Mouse (Mus musculus) ES-Bruce4 (cell line): ENCODE results near the gene Paics. TPM values are rescaled to one million over a fixed set of nuclear protein-coding genes. Genes with fewer than 3 reads are reported as not detected.

Source experiments
- H3K27ac ChIP-seq: 2 replicates; pipeline ENCODE4 v1.5.1; 2012; ENCODE audit warnings: low read length, inconsistent platforms; ENCODE audit not compliant: insufficient read depth
- H3K27me3 ChIP-seq: 2 replicates; pipeline ENCODE4 v1.6.1; 2012; ENCODE audit warnings: mild to moderate bottlenecking, low read length, inconsistent platforms; ENCODE audit not compliant: control insufficient read depth, poor library complexity, insufficient read depth, severe bottlenecking
- H3K36me3 ChIP-seq: 2 replicates; pipeline ENCODE4 v1.6.1; 2012; ENCODE audit warnings: inconsistent platforms, mild to moderate bottlenecking, low read length, moderate library complexity; ENCODE audit not compliant: control insufficient read depth, poor library complexity, insufficient read depth, severe bottlenecking
- H3K4me1 ChIP-seq: one replicate; pipeline ENCODE4 v1.8.1; 2011; ENCODE audit warnings: low read length; ENCODE audit not compliant: control insufficient read depth, insufficient read depth
- H3K4me3 ChIP-seq: 2 replicates; pipeline ENCODE4 v1.5.1; 2011; ENCODE audit warnings: low read depth, mild to moderate bottlenecking, low read length
- H3K9ac ChIP-seq: 2 replicates; pipeline ENCODE4 v1.6.1; 2012; ENCODE audit warnings: low read depth, mild to moderate bottlenecking, inconsistent platforms; ENCODE audit not compliant: poor library complexity, severe bottlenecking
- H3K9me3 ChIP-seq: replicated peaks from 2 replicates; pipeline ENCODE4 v1.6.1; 2012; ENCODE audit warnings: mild to moderate bottlenecking, low read length, inconsistent platforms; ENCODE audit not compliant: control insufficient read depth, poor library complexity, insufficient read depth, severe bottlenecking
- CTCF ChIP-seq: IDR thresholded peaks from one replicate; pipeline ENCODE4 v1.8.1; 2011; ENCODE audit warnings: low read depth, low read length
- EP300 ChIP-seq: IDR thresholded peaks from 2 replicates; pipeline ENCODE4 v1.6.1; 2011; ENCODE audit warnings: low read depth, low read length; ENCODE audit not compliant: insufficient read depth
- POLR2A ChIP-seq: IDR thresholded peaks from one replicate; pipeline ENCODE4 v1.8.1; 2011; ENCODE audit warnings: low read length; ENCODE audit not compliant: insufficient read depth
- polyA plus RNA-seq: library from polyadenylated mRNA; stranded (reverse); fragments of >200 nt; gene quantifications from 2 replicates; pipeline ENCODE4 v1.2.4, GENCODE M21; 2011; ENCODE audit warnings: low read depth; ENCODE audit not compliant: missing spikeins, insufficient read depth, insufficient read length

The Paics gene
- polyA plus RNA-seq, 1 experiment: 648 TPM

DNA sequence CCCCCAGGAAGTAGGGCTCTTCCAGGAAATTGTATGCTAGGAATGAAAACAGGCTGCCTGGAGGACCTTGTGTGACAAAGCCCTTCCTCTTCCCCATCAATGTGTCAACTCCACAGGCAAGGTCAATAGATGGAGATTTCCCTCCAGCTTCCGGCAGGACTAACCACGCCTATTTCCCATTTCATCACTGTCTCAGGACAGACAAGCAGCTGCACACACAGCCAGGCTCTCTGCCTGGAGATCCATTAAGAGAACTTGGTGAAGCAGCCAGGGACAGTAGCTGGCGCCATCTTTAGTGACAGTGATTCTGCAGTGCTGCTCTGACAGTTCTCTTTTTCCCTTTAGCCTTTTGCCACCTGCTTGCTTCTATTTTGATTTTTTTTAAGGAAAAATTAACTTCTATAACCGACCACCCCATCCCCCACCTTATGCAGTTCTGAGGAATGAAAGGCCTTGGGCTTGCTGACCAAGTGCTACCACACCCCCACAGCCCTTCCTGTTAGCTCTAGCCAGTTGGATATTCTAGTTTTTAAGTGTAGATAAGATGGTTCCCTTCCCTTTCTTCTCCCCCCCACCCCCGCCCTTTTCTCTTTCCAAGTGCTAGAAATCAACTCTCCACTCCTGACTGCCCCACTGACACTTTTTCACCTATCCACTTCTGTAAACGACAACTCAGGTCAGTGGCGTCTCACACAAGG lies 21.8 kb upstream of the Paics start:
- TF ChIP-seq POLR2A: no peak
- TF ChIP-seq CTCF: no peak
- TF ChIP-seq EP300: no peak
- peaks cover 27% of the 10 kb centered on the region for H3K36me3 ChIP-seq
- no peak overlapping the region for H3K9ac ChIP-seq
- H3K27me3 ChIP-seq: no peaks in the 10 kb centered on the region
- H3K4me1 ChIP-seq: no peaks in the 10 kb centered on the region
- no peaks in the 10 kb centered on the region for H3K9me3 ChIP-seq
- no peak overlapping the region for H3K27ac ChIP-seq
- no peak overlapping the region for H3K4me3 ChIP-seq

DNA sequence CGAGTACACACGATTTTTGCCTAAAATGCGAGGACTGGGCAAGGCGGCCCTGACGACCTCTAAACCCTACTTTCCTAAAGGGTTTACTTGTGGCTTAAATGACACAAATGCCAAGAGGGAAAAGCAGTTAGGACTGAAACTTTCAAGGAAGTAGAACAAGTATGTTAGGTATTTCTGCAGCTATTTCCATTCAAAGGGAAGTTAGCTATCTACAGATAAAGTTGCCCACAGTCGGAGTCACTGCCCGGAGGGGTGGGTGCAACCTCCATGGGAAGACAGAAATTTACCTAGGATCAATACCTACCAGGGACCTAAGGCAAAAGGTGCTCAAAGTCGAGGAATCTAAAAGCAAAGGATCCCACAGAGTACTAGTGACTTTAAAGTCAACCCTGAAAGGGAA lies 11.4 kb upstream of the Paics start:
- TF ChIP-seq POLR2A: no peak
- no peak for TF ChIP-seq CTCF
- TF ChIP-seq EP300: no peak
- Histone ChIP-seq H3K36me3 (peaks cover 26% of the 10 kb centered on the region), H3K27me3 (no peaks in the 10 kb centered on the region), H3K9ac (no peak overlapping the region), H3K4me3 (no peak overlapping the region), H3K4me1 (peaks cover 2% of the 10 kb centered on the region), H3K27ac (no peak overlapping the region), H3K9me3 (peaks cover 15% of the 10 kb centered on the region)

DNA sequence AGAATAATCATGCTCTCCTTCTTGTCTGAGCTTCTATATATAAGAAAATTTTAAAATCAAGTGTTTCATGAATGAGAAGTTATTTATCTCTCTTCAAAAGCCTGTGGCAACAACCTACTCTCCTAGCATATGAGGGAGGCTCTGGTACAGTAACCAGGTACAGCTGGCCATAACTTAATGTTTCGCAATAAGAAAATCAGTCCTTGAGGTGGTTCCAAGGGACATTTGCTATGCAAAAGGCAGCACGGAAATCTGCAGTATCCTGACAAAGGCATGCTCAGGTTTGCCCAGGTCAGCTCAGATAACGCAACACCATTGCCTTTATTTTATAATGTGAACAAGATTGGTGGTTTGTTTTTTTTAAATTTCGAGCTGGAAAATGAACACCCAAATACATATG lies 9.1 kb upstream of the Paics start:
- Histone ChIP-seq H3K9ac (no peak overlapping the region), H3K9me3 (peaks cover 15% of the 10 kb centered on the region), H3K27ac (no peak overlapping the region), H3K27me3 (no peaks in the 10 kb centered on the region), H3K4me1 (peaks cover 2% of the 10 kb centered on the region), H3K4me3 (no peak overlapping the region), H3K36me3 (peaks cover 35% of the 10 kb centered on the region)
- TF ChIP-seq CTCF (no peak), EP300 (no peak), POLR2A (no peak)

DNA sequence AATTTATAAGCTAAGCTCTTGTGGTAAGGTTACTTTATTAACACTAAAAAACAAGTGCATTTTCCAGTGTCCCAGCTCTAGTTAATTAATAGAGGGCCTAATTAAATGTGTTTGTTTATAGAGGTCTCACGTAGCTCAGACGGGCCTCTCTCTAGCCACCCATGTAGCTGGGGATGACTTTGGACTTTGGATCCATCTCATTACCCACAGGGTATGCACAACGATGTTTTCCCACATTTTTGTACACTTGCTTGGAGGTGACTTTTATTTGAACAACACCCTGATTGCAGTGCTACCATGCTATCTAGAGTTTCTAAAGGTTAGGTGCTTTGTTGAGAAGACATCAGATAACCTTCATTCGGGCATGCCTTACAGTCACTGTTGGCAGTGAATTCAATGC lies 8.6 kb upstream of the Paics start:
- TF ChIP-seq POLR2A: no peak
- TF ChIP-seq CTCF: no peak
- TF ChIP-seq EP300: no peak
- H3K36me3 ChIP-seq: peaks cover 35% of the 10 kb centered on the region
- no peaks in the 10 kb centered on the region for H3K27me3 ChIP-seq
- no peak overlapping the region for H3K9ac ChIP-seq
- no peak overlapping the region for H3K27ac ChIP-seq
- peaks cover 15% of the 10 kb centered on the region for H3K9me3 ChIP-seq
- H3K4me1 ChIP-seq: peaks cover 2% of the 10 kb centered on the region
- no peak overlapping the region for H3K4me3 ChIP-seq

DNA sequence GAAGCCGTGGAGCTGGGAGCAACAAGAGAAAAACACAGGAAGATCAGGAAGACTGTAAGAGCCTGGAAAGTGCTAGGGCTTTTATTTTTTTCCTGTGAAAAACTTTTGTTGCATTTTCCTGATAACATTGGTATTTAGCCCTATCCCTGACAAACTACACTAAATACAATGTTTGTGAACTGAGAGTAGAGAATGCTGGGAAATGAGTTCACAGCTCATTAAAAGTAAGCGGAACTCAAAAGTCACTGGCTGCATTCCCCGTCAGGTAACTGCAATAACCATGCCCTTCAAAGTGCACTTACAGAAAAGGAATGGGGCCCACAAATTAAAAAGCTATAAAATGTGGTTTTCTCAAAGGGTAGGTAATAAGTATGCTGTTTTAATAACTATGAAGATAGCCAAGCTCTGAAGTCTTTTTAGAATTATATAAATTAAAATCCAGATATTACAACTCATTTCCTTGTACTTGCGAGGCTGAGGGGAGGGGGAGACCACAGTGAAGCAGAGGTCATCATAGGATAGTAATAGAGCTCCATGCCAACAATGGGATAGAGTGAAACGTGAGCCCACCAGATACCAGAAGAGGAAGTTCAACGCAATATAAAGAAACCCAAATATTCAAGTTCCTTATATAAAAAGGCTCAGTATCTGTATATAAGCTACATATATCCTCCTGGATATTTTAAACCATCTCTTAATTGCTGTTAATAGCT lies 6.0 kb upstream of the Paics start:
- Histone ChIP-seq H3K36me3 (peaks cover 32% of the 10 kb centered on the region), H3K27me3 (no peaks in the 10 kb centered on the region), H3K9me3 (peaks cover 7% of the 10 kb centered on the region; the same call in 1 of the 2 replicates), H3K27ac (no peak overlapping the region), H3K4me1 (peaks cover 2% of the 10 kb centered on the region), H3K9ac (no peak overlapping the region), H3K4me3 (no peak overlapping the region)
- TF ChIP-seq CTCF (no peak), POLR2A (no peak), EP300 (no peak)

DNA sequence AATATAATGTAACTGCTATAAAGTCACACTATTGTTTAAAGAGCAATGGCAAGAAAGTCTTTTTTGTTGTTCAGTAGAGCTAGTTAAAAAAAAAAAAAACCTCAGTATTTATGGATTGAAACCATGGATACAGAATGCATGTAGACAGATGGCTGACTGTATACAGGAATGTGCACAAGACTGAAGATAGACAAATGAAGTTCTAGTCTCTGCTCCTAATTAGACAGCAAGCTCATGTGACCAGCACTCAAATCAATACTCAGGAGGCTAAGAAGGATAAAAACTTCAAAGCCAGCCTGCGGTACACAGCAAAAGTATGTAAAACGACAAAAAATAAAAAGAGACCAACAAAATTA lies 5.5 kb upstream of the Paics start:
- Histone ChIP-seq H3K9ac (no peak overlapping the region), H3K4me1 (peaks cover under 1% of the 10 kb centered on the region), H3K9me3 (peaks cover 6% of the 10 kb centered on the region; the same call in 1 of the 2 replicates), H3K4me3 (no peak overlapping the region), H3K27me3 (no peaks in the 10 kb centered on the region), H3K27ac (no peak overlapping the region), H3K36me3 (peaks cover 27% of the 10 kb centered on the region)
- TF ChIP-seq CTCF (no peak), EP300 (no peak), POLR2A (no peak)
